Mouse (Mus musculus) erythroblast, embryonic 14.5 days (primary cell): Measurements from ENCODE around the gene Gpc3.

Experiments
- GATA1 ChIP-seq: IDR thresholded peaks from 2 replicates; pipeline ENCODE4 v1.6.1; 2012; ENCODE audit warnings: low read length, inconsistent platforms, mixed read lengths
- TAL1 ChIP-seq: IDR thresholded peaks from 3 replicates; pipeline ENCODE4 v1.6.1; 2012; ENCODE audit warnings: low read length, inconsistent platforms, mixed read lengths

GRCm38 (mm10) chrX:52525132-52525531 is 88.6 kb downstream of the Gpc3 start:
- TF ChIP-seq GATA1 (no peak), TAL1 (no peak)
